Mouse (Mus musculus) gastrocnemius, postnatal 36 days (tissue): ENCODE measurements around the gene Rnf38. TPM values are rescaled to one million over a fixed set of nuclear protein-coding genes. Genes with fewer than 3 reads are reported as not detected.

Experiments
- DNase-seq, 2 experiments: peaks; one replicate each; pipeline ENCODE4 v3.0.0; 2022
- intact Hi-C: fragments of 180-260 bp; cut with DNase I; formaldehyde crosslinking; loops from one replicate; pipeline ENCODE4 v1.15.1; 2025
- microRNA-seq, 2 experiments: library from miRNA; unstranded; fragments of <30 nt; microRNA quantifications; one replicate each; pipeline ENCODE4 v1.2.0; 2021
- total RNA-seq, 2 experiments: library from RNA; stranded (reverse); gene quantifications; 2 replicates each; pipeline ENCODE4 v1.2.3; 2021

Gene Rnf38
- total RNA-seq, 2 experiments from 2014 or later = 14.4 to 14.7 TPM

GRCm38 (mm10) chr4:44078358-44078933 lies 155.1 kb downstream of the Rnf38 start:
- DNase-seq = no peak
- intact Hi-C loops = no loop called here

Small RNAs within 50 kb of the gene (microRNA-seq; reads per million reads assigned to microRNA genes)
- gene Mir5106 = 0 reads per million in 2 experiments

Other genes starting within 250 kb of the Rnf38 start
- gene Clta, start 229.3 kb downstream of the Rnf38 start, total RNA-seq = 10 to 100 TPM; 46.3 to 49.3 TPM
- gene Gne, start 149.6 kb downstream of the Rnf38 start, total RNA-seq = 10 to 100 TPM in 1 of 2 experiments, 1 to 10 TPM in 1; 8.1 to 11.8 TPM
- under 1 TPM; 0.15 to 0.48 TPM for gene Melk, start 67.1 kb upstream of the Rnf38 start, total RNA-seq